Mouse (Mus musculus) hindbrain, embryonic 16.5 days (tissue): ENCODE data around the gene Esyt3. TPM values are rescaled to one million over a fixed set of nuclear protein-coding genes. Genes with fewer than 3 reads are reported as not detected.

Source experiments
- ATAC-seq: fragments of 200-750 bp; cut with Nextera tagmentation; 2 replicates; pipeline ENCODE4 v1.8.0; 2017; ENCODE audit warnings: moderate TSS enrichment, moderate library complexity
- H3K27ac ChIP-seq: fragments of 300-500 bp; sonication (generic); 2 replicates; pipeline ENCODE4 v1.5.1; 2014; ENCODE audit warnings: low read depth, mild to moderate bottlenecking, control low read depth, low read length, moderate library complexity
- H3K27me3 ChIP-seq: fragments of 300-500 bp; sonication (generic); replicated peaks from 2 replicates; pipeline ENCODE4 v1.6.1; 2014; ENCODE audit warnings: low read length; ENCODE audit not compliant: control insufficient read depth, insufficient read depth
- H3K36me3 ChIP-seq: fragments of 300-500 bp; sonication (generic); 2 replicates; pipeline ENCODE4 v1.6.1; 2014; ENCODE audit warnings: mild to moderate bottlenecking, low read length, moderate library complexity, mixed read lengths; ENCODE audit not compliant: control insufficient read depth, insufficient read depth
- H3K4me1 ChIP-seq: fragments of 300-500 bp; sonication (generic); 2 replicates; pipeline ENCODE4 v1.6.1; 2014; ENCODE audit warnings: low read depth, low read length; ENCODE audit not compliant: control insufficient read depth, insufficient read depth
- H3K4me2 ChIP-seq: fragments of 300-500 bp; sonication (generic); 2 replicates; pipeline ENCODE4 v1.6.1; 2014; ENCODE audit warnings: mild to moderate bottlenecking, low read length, control low read depth, moderate library complexity
- H3K4me3 ChIP-seq: fragments of 300-500 bp; sonication (generic); 2 replicates; pipeline ENCODE4 v1.5.1; 2014; ENCODE audit warnings: mild to moderate bottlenecking, low read length, control low read depth, moderate library complexity
- H3K9ac ChIP-seq: fragments of 300-500 bp; sonication (generic); 2 replicates; pipeline ENCODE4 v1.6.1; 2014; ENCODE audit warnings: low read depth, mild to moderate bottlenecking, control low read depth, low read length, moderate library complexity
- H3K9me3 ChIP-seq: fragments of 300-500 bp; sonication (generic); 2 replicates; pipeline ENCODE4 v1.6.1; 2014; ENCODE audit warnings: mild to moderate bottlenecking, low read length, moderate library complexity; ENCODE audit not compliant: control insufficient read depth
- WGBS: fragments of 180-500 bp; shearing (Covaris S2); extraction: QIAGEN DNeasy Blood & Tissue Kit; methylation state at CpG from one replicate; pipeline ENCODE4 v1.1.7; 2014; 5-methylcytosine and 5-hydroxymethylcytosine counted together
- polyA plus RNA-seq: library from polyadenylated mRNA; unstranded; fragments of >200 nt; fragmentation: Nextera tagmentation; extraction: Ambion mirVana; gene quantifications from 2 replicates; pipeline ENCODE4 v1.2.1, GENCODE M21; 2015

Gene Esyt3
- polyA plus RNA-seq, 1 experiment from 2014 or later = 0.93 TPM

- Histone ChIP-seq H3K36me3 (peaks cover 19% of the 10 kb centered on the region), H3K4me1 (0 out of 2 replicates have a peak, but pooled peaks cover 2% of the 10 kb centered on the region), H3K4me3 (no peak overlapping the region), H3K9ac (no peak overlapping the region), H3K9me3 (no peaks in the 10 kb centered on the region), H3K27ac (no peak overlapping the region), H3K4me2 (no peak overlapping the region), H3K27me3 (no peaks in the 10 kb centered on the region)
- WGBS = 85% methylated on average over 5 of the region's 5 CpGs
- no peak for ATAC-seq
These were observed 31.8 kb upstream of the Esyt3 start for GRCm38 (mm10) chr9:99390201-99390600.

- WGBS = 83% methylated on average over 8 of the region's 8 CpGs
- Histone ChIP-seq H3K9me3 (no peaks in the 10 kb centered on the region), H3K27me3 (no peaks in the 10 kb centered on the region), H3K36me3 (peaks cover 19% of the 10 kb centered on the region), H3K4me2 (no peak overlapping the region), H3K27ac (no peak overlapping the region), H3K4me1 (0 out of 2 replicates have a peak, but pooled peaks cover 2% of the 10 kb centered on the region), H3K9ac (no peak overlapping the region), H3K4me3 (no peak overlapping the region)
- no peak for ATAC-seq
These were observed 31.1 kb upstream of the Esyt3 start for GRCm38 (mm10) chr9:99389506-99389905.

GRCm38 (mm10) chr9:99388856-99389255, 30.5 kb upstream of the Esyt3 start:
- H3K36me3 ChIP-seq = peaks cover 19% of the 10 kb centered on the region
- peak overlapping the region; percentile 59; the same call in 1 of the 2 replicates for H3K27ac ChIP-seq
- no peak overlapping the region for H3K4me3 ChIP-seq
- H3K4me1 ChIP-seq = 0 out of 2 replicates have a peak, but pooled peaks cover 2% of the 10 kb centered on the region
- H3K4me2 ChIP-seq = no peak overlapping the region
- H3K9me3 ChIP-seq = no peaks in the 10 kb centered on the region
- H3K27me3 ChIP-seq = no peaks in the 10 kb centered on the region
- ATAC-seq = no peak
- no peak overlapping the region for H3K9ac ChIP-seq
- WGBS = 76% methylated on average over 9 of the region's 9 CpGs

- Histone ChIP-seq H3K4me1 (0 out of 2 replicates have a peak, but pooled peaks cover 2% of the 10 kb centered on the region), H3K36me3 (peaks cover 19% of the 10 kb centered on the region), H3K9ac (no peak overlapping the region), H3K4me2 (no peak overlapping the region), H3K27me3 (no peaks in the 10 kb centered on the region), H3K27ac (peak overlapping the region; percentile 59), H3K4me3 (no peak overlapping the region), H3K9me3 (no peaks in the 10 kb centered on the region)
- WGBS = 63% methylated on average over 5 of the region's 5 CpGs
- ATAC-seq = peak; percentile 90
These were observed 29.7 kb upstream of the Esyt3 start for GRCm38 (mm10) chr9:99388078-99388477.

GRCm38 (mm10) chr9:99382556-99382955, 24.2 kb upstream of the Esyt3 start:
- no peaks in the 10 kb centered on the region for H3K4me1 ChIP-seq
- H3K36me3 ChIP-seq = peaks cover 6% of the 10 kb centered on the region; the same call in 1 of the 2 replicates
- H3K4me3 ChIP-seq = no peak overlapping the region
- H3K4me2 ChIP-seq = no peak overlapping the region
- ATAC-seq = no peak
- H3K27ac ChIP-seq = no peak overlapping the region
- 88% methylated on average over 9 of the region's 9 CpGs for WGBS
- H3K9ac ChIP-seq = no peak overlapping the region
- H3K27me3 ChIP-seq = no peaks in the 10 kb centered on the region
- no peaks in the 10 kb centered on the region for H3K9me3 ChIP-seq

- Histone ChIP-seq H3K4me3 (no peak overlapping the region), H3K9me3 (no peaks in the 10 kb centered on the region), H3K9ac (no peak overlapping the region), H3K27me3 (no peaks in the 10 kb centered on the region), H3K4me1 (no peaks in the 10 kb centered on the region), H3K27ac (no peak overlapping the region), H3K4me2 (no peak overlapping the region), H3K36me3 (no peaks in the 10 kb centered on the region)
- WGBS = 67% methylated on average over 5 of the region's 5 CpGs
- no peak for ATAC-seq
These were observed 20.8 kb upstream of the Esyt3 start for GRCm38 (mm10) chr9:99379194-99379593.

GRCm38 (mm10) chr9:99376591-99377418, 18.4 kb upstream of the Esyt3 start:
- peak; percentile 61; the same call in 1 of the 2 replicates for ATAC-seq
- no peaks in the 10 kb centered on the region for H3K36me3 ChIP-seq
- H3K9ac ChIP-seq = no peak overlapping the region
- WGBS = 10% methylated on average over 14 of the region's 14 CpGs
- H3K4me2 ChIP-seq = peak overlapping the region; percentile 40; the same call in 1 of the 2 replicates
- H3K9me3 ChIP-seq = no peaks in the 10 kb centered on the region
- H3K4me1 ChIP-seq = no peaks in the 10 kb centered on the region
- H3K27ac ChIP-seq = no peak overlapping the region
- no peak overlapping the region for H3K4me3 ChIP-seq
- no peaks in the 10 kb centered on the region for H3K27me3 ChIP-seq

- Histone ChIP-seq H3K27me3 (no peaks in the 10 kb centered on the region), H3K36me3 (no peaks in the 10 kb centered on the region), H3K27ac (no peak overlapping the region), H3K4me1 (no peaks in the 10 kb centered on the region), H3K9ac (no peak overlapping the region), H3K9me3 (no peaks in the 10 kb centered on the region), H3K4me3 (no peak overlapping the region), H3K4me2 (no peak overlapping the region)
- 66% methylated on average over 7 of the region's 7 CpGs for WGBS
- no peak for ATAC-seq
These were observed 10.1 kb upstream of the Esyt3 start for GRCm38 (mm10) chr9:99368431-99368830.

- 83% methylated on average over 3 of the region's 3 CpGs for WGBS
- H3K9ac ChIP-seq = no peak overlapping the region
These were observed 7.5 kb upstream of the Esyt3 start for GRCm38 (mm10) chr9:99365906-99366305.

More at GRCm38 (mm10) chr9:99365906-99366305, 7.5 kb upstream of the Esyt3 start:
- no peaks in the 10 kb centered on the region for H3K4me1 ChIP-seq
- ATAC-seq = no peak
- H3K9me3 ChIP-seq = no peaks in the 10 kb centered on the region
- H3K4me3 ChIP-seq = no peak overlapping the region
- H3K27ac ChIP-seq = no peak overlapping the region
- H3K4me2 ChIP-seq = no peak overlapping the region
- H3K27me3 ChIP-seq = no peaks in the 10 kb centered on the region
- H3K36me3 ChIP-seq = no peaks in the 10 kb centered on the region
